Comparison of ENCODE assay signal across 22 mouse cellular contexts in genomic region chr3:47469860-47470259, GRCm38 (mm10).
DNase-seq lines count a peak whose midpoint lies in the region; ATAC-seq and TF ChIP-seq lines count a peak whose summit lies in the region.
"Had no signal": no experiment of that assay in that cellular context is flagged by ENCODE, and none has a peak within 500 bp of the region (broad histone marks: within the 10 kb centered on the region; RNA-seq: fewer than 3 reads in every experiment).

No protein-coding gene starts in this region.

- H3K4me3 ChIP-seq in lung, embryonic 16.5 days (ENCODE audit: low read length) = no peak overlapping the region
- H3K4me3 ChIP-seq in stomach, embryonic 14.5 days (ENCODE audit: low read depth, low read length) = no peak overlapping the region
- no peak overlapping the region for H3K4me3 ChIP-seq in stomach, postnatal 0 days (ENCODE audit: low read depth, low read length)
- no peak overlapping the region for H3K4me3 ChIP-seq in stomach, embryonic 16.5 days (replicated peaks; ENCODE audit: low read length)
- H3K4me3 ChIP-seq: embryonic facial prominence, embryonic 13.5 days; embryonic facial prominence, embryonic 15.5 days; erythroblast, embryonic 14.5 days; forebrain, embryonic 10.5 days; forebrain, embryonic 12.5 days; forebrain, embryonic 15.5 days had no signal

- H3K9ac ChIP-seq in lung, embryonic 16.5 days (ENCODE audit: low read length) = no peak overlapping the region
- H3K9ac ChIP-seq in stomach, embryonic 14.5 days (replicated peaks; ENCODE audit: low read depth, low read length) = no peak overlapping the region
- no peak overlapping the region for H3K9ac ChIP-seq in stomach, postnatal 0 days (ENCODE audit: low read length)
- no peak overlapping the region for H3K9ac ChIP-seq in stomach, embryonic 16.5 days (ENCODE audit: low read length)
- H3K9ac ChIP-seq: embryonic facial prominence, embryonic 13.5 days; embryonic facial prominence, embryonic 15.5 days; forebrain, embryonic 12.5 days; forebrain, embryonic 15.5 days had no signal

- no peak overlapping the region for H3K27ac ChIP-seq in lung, embryonic 16.5 days (ENCODE audit: low read length)
- no peak overlapping the region for H3K27ac ChIP-seq in stomach, embryonic 14.5 days (ENCODE audit: low read length)
- H3K27ac ChIP-seq in stomach, postnatal 0 days (replicated peaks) = no peak overlapping the region
- no peak overlapping the region for H3K27ac ChIP-seq in stomach, embryonic 16.5 days (ENCODE audit: low read length)
- H3K27ac ChIP-seq: embryonic facial prominence, embryonic 13.5 days; embryonic facial prominence, embryonic 15.5 days; forebrain, embryonic 10.5 days; forebrain, embryonic 12.5 days; forebrain, embryonic 15.5 days had no signal

- no peak overlapping the region for H3K4me2 ChIP-seq in lung, embryonic 16.5 days (ENCODE audit: low read depth, low read length)
- H3K4me2 ChIP-seq in stomach, embryonic 14.5 days (replicated peaks; ENCODE audit: low read depth, low read length) = no peak overlapping the region
- H3K4me2 ChIP-seq in stomach, postnatal 0 days (replicated peaks; ENCODE audit: low read depth) = no peak overlapping the region
- no peak overlapping the region for H3K4me2 ChIP-seq in stomach, embryonic 16.5 days (ENCODE audit: low read depth, low read length)
- H3K4me2 ChIP-seq: embryonic facial prominence, embryonic 13.5 days; embryonic facial prominence, embryonic 15.5 days; forebrain, embryonic 12.5 days; forebrain, embryonic 15.5 days had no signal

- TF ChIP-seq EP300 in stomach, postnatal 0 days (optimal IDR thresholded peaks at IDR 0.05) = no peak

- H3K4me1 ChIP-seq in lung, embryonic 16.5 days (replicated peaks; ENCODE audit: control insufficient read depth, insufficient read depth, low read length) = no peaks in the 10 kb centered on the region
- H3K4me1 ChIP-seq in stomach, embryonic 14.5 days (ENCODE audit: control insufficient read depth, insufficient read depth, low read length) = no peaks in the 10 kb centered on the region
- no peaks in the 10 kb centered on the region for H3K4me1 ChIP-seq in stomach, postnatal 0 days (replicated peaks; ENCODE audit: control insufficient read depth, insufficient read depth)
- no peaks in the 10 kb centered on the region for H3K4me1 ChIP-seq in stomach, embryonic 16.5 days (ENCODE audit: control insufficient read depth, insufficient read depth, low read length)
- H3K4me1 ChIP-seq: embryonic facial prominence, embryonic 13.5 days; embryonic facial prominence, embryonic 15.5 days; forebrain, embryonic 10.5 days; forebrain, embryonic 12.5 days; forebrain, embryonic 15.5 days had no signal

- no peaks in the 10 kb centered on the region for H3K9me3 ChIP-seq in lung, embryonic 16.5 days (ENCODE audit: control insufficient read depth, low read length)
- H3K9me3 ChIP-seq in stomach, embryonic 14.5 days (ENCODE audit: control insufficient read depth, low read depth, low read length) = no peaks in the 10 kb centered on the region
- no peaks in the 10 kb centered on the region for H3K9me3 ChIP-seq in stomach, postnatal 0 days (ENCODE audit: control insufficient read depth, low read length)
- no peaks in the 10 kb centered on the region for H3K9me3 ChIP-seq in stomach, embryonic 16.5 days (replicated peaks; ENCODE audit: control insufficient read depth, low read length)
- H3K9me3 ChIP-seq: embryonic facial prominence, embryonic 13.5 days; embryonic facial prominence, embryonic 15.5 days; forebrain, embryonic 10.5 days; forebrain, embryonic 12.5 days; forebrain, embryonic 15.5 days had no signal

- DNase-seq in lung, adult 18-20 months = no peak
- no peak for DNase-seq in stomach, postnatal 0 days (ENCODE audit: low spot score)
- DNase-seq: adrenal gland, adult 2 months; adrenal gland, postnatal 10 days; adrenal gland, postnatal 25 days; cerebellum, adult 11 months; cerebellum, adult 18-20 months; cerebellum, adult 8-10 months; cerebellum, adult 9-11 months; cerebellum, postnatal 14 days; cerebellum, postnatal 36 days; embryo, embryonic 11 days had no signal

- ATAC-seq in lung, embryonic 16.5 days (ENCODE audit: low read depth) = peak; percentile 57; the same call in 1 of the 2 replicates
- ATAC-seq in stomach, embryonic 14.5 days (ENCODE audit: insufficient number of reproducible peaks, insufficient read depth, low FRiP score, low read depth) = 0 out of 2 replicates have a peak, but pooled peaks have one; percentile 58
- ATAC-seq in stomach, postnatal 0 days (ENCODE audit: low FRiP score, low TSS enrichment) = no peak
- ATAC-seq in stomach, embryonic 16.5 days (ENCODE audit: insufficient read depth, low FRiP score) = peak; percentile 50; the same call in 1 of the 2 replicates
- ATAC-seq in megakaryocyte-erythroid progenitor cell, adult 5-6 weeks (replicated peaks; ENCODE audit: low FRiP score, low TSS enrichment, poor library complexity, severe bottlenecking) = no peak
- ATAC-seq: forebrain, embryonic 15.5 days had no signal

- 7% methylated on average over 2 of the region's 2 CpGs for WGBS in lung, embryonic 16.5 days
- WGBS in stomach, embryonic 14.5 days = 7% methylated on average over 2 of the region's 2 CpGs
- WGBS in stomach, postnatal 0 days = 9% methylated on average over 2 of the region's 2 CpGs
- 9% methylated on average over 2 of the region's 2 CpGs for WGBS in stomach, embryonic 16.5 days

- TF ChIP-seq CTCF in stomach, postnatal 0 days (IDR thresholded peaks at IDR 0.05; ENCODE audit: low read depth) = no peak

- H3K27me3 ChIP-seq in lung, embryonic 16.5 days (ENCODE audit: control insufficient read depth, insufficient read depth, low read depth, low read length) = no peaks in the 10 kb centered on the region
- H3K27me3 ChIP-seq in stomach, embryonic 14.5 days (ENCODE audit: control insufficient read depth, insufficient read depth, low read length) = no peaks in the 10 kb centered on the region
- no peaks in the 10 kb centered on the region for H3K27me3 ChIP-seq in stomach, postnatal 0 days (ENCODE audit: control insufficient read depth, insufficient read depth, low read length)
- no peaks in the 10 kb centered on the region for H3K27me3 ChIP-seq in stomach, embryonic 16.5 days (ENCODE audit: control insufficient read depth, insufficient read depth, low read length)
- H3K27me3 ChIP-seq: embryonic facial prominence, embryonic 13.5 days; embryonic facial prominence, embryonic 15.5 days; forebrain, embryonic 12.5 days; forebrain, embryonic 15.5 days had no signal

- no peaks in the 10 kb centered on the region for H3K36me3 ChIP-seq in lung, embryonic 16.5 days (ENCODE audit: control insufficient read depth, insufficient read depth, low read length)
- no peaks in the 10 kb centered on the region for H3K36me3 ChIP-seq in stomach, embryonic 14.5 days (ENCODE audit: control insufficient read depth, insufficient read depth, low read length)
- H3K36me3 ChIP-seq in stomach, postnatal 0 days (ENCODE audit: control insufficient read depth, insufficient read depth, low read length) = no peaks in the 10 kb centered on the region
- no peaks in the 10 kb centered on the region for H3K36me3 ChIP-seq in stomach, embryonic 16.5 days (ENCODE audit: control insufficient read depth, insufficient read depth, low read length)
- H3K36me3 ChIP-seq: embryonic facial prominence, embryonic 13.5 days; embryonic facial prominence, embryonic 15.5 days; forebrain, embryonic 10.5 days; forebrain, embryonic 12.5 days; forebrain, embryonic 15.5 days had no signal

Comparison
In these comparisons a context has a peak if more than half of its experiments do, and no peak if none do; other contexts are left out.
1. ATAC-seq: peak in lung, embryonic 16.5 days (single experiment), stomach, embryonic 14.5 days (single experiment) and stomach, embryonic 16.5 days (single experiment); none in stomach, postnatal 0 days (single experiment) and megakaryocyte-erythroid progenitor cell, adult 5-6 weeks (single experiment).